20 mouse cellular contexts compared by ENCODE assay signal in the genomic region with DNA sequence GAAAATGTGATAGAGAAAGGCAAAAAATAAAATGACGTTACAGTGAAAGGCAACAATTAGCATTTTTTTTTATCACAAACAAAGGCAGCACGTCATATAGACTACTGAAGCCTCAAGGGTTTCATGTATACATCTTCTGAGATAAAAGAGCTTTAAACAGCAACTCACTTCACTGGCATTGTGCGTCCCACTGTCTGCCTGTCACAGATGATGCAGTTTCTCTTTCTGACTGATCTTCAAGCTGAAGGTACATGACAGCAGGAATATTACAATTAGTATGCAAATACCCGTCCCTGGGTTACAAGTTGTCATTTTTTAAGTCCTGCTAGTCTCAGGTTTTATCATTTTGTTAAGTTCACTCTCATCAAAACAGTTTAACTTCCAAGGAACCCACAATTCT. TPM values are rescaled to one million over a fixed set of nuclear protein-coding genes. Genes with fewer than 3 reads are reported as not detected.
"Had no signal": no experiment of that assay in that cellular context is flagged by ENCODE, and none has a peak within 500 bp of the region (broad histone marks: within the 10 kb centered on the region; RNA-seq: fewer than 3 reads in every experiment).

No protein-coding gene starts in this region.

- DNase-seq: kidney, adult 18-20 months; kidney, postnatal 10 days; kidney, postnatal 4 days; liver; liver, embryonic 13.5 days; liver, postnatal 0 days; right cerebral cortex, postnatal 4 days; spleen, adult 18-20 months; thymus, adult 18-20 months; thymus, postnatal 14 days had no signal

- H3K9me3 ChIP-seq: limb, embryonic 12.5 days; liver, embryonic 13.5 days; megakaryocyte, embryonic 14.5 days; midbrain, embryonic 13.5 days had no signal

- H3K4me3 ChIP-seq: layer of hippocampus, adult 2 months; limb, embryonic 12.5 days; liver, embryonic 13.5 days; megakaryocyte, embryonic 14.5 days; midbrain, embryonic 13.5 days had no signal

- H3K36me3 ChIP-seq: limb, embryonic 12.5 days; liver, embryonic 13.5 days; midbrain, embryonic 13.5 days had no signal

- H3K27me3 ChIP-seq: limb, embryonic 12.5 days; liver, embryonic 13.5 days; megakaryocyte, embryonic 14.5 days; midbrain, embryonic 13.5 days had no signal

- H3K4me1 ChIP-seq: limb, embryonic 12.5 days; liver, embryonic 13.5 days; megakaryocyte, embryonic 14.5 days had no signal

- ATAC-seq: liver, postnatal 0 days; midbrain, embryonic 13.5 days had no signal

- H3K9ac ChIP-seq: limb, embryonic 12.5 days; liver, embryonic 13.5 days; liver, postnatal 0 days; midbrain, embryonic 13.5 days had no signal

- H3K4me2 ChIP-seq: limb, embryonic 12.5 days; liver, embryonic 13.5 days; midbrain, embryonic 13.5 days had no signal

- H3K27ac ChIP-seq: layer of hippocampus, adult 2 months; limb, embryonic 12.5 days; liver, embryonic 13.5 days; macrophage; midbrain, embryonic 13.5 days had no signal

RNA-seq across cellular contexts. Expression of a gene that starts 22.3 kb away (rescaled TPM):
- total RNA-seq: layer of hippocampus, adult 2 months; layer of hippocampus, postnatal 10 days; left cerebral cortex, postnatal 36 days had no signal
- polyA plus RNA-seq: kidney, embryonic 14.5 days; limb, embryonic 12.5 days; liver, embryonic 13.5 days; liver, postnatal 0 days; macrophage; midbrain, embryonic 13.5 days; neural tube, embryonic 14.5 days; stomach, embryonic 14.5 days had no signal
